9 mouse cellular contexts compared by ENCODE assay signal in genomic region chr4:36952431-36953429, GRCm38 (mm10). TPM values are rescaled to one million over a fixed set of nuclear protein-coding genes. Genes with fewer than 3 reads are reported as not detected.
DNase-seq lines count a peak whose midpoint lies in the region; ATAC-seq and TF ChIP-seq lines count a peak whose summit lies in the region.
"Had no signal": no experiment of that assay in that cellular context is flagged by ENCODE, and none has a peak within 500 bp of the region (broad histone marks: within the 10 kb centered on the region; RNA-seq: fewer than 3 reads in every experiment).

No protein-coding gene starts in this region.

- H3K4me3 ChIP-seq in heart, embryonic 14.5 days (ENCODE audit: control insufficient read depth in 1 of 2, insufficient read depth in 1 of 2, low read depth in 1 of 2, low read length in 2 of 2) = peak overlapping the region; percentile 6 to 44; a peak in 3 of 4 replicates
- H3K4me3 ChIP-seq in embryonic facial prominence, embryonic 11.5 days (ENCODE audit: low read depth, low read length) = 0 out of 2 replicates have a peak overlapping the region, but pooled peaks have one; percentile 8
- peak overlapping the region; percentile 64 for H3K4me3 ChIP-seq in hindbrain, postnatal 0 days (ENCODE audit: low read length)
- peak overlapping the region; percentile 53 for H3K4me3 ChIP-seq in midbrain, embryonic 11.5 days (ENCODE audit: low read depth, low read length)

- H3K9ac ChIP-seq in heart, embryonic 14.5 days (ENCODE audit: low read length) = no peak overlapping the region
- H3K9ac ChIP-seq in embryonic facial prominence, embryonic 11.5 days (replicated peaks; ENCODE audit: low read length) = no peak overlapping the region
- H3K9ac ChIP-seq in hindbrain, postnatal 0 days (replicated peaks; ENCODE audit: low read length) = peak overlapping the region; percentile 61; the same call in 1 of the 2 replicates
- no peak overlapping the region for H3K9ac ChIP-seq in midbrain, embryonic 11.5 days (ENCODE audit: low read length)

- peak; percentile 43 for TF ChIP-seq CTCF in hindbrain, postnatal 0 days (IDR thresholded peaks at IDR 0.05; ENCODE audit: low read depth)

- peaks cover 5 to 10% of the 10 kb centered on the region in 2 experiments; a peak in 2 of 4 replicates for H3K4me1 ChIP-seq in heart, embryonic 14.5 days (ENCODE audit: control insufficient read depth in 2 of 2, insufficient read depth in 2 of 2, low read length in 2 of 2)
- no peaks in the 10 kb centered on the region for H3K4me1 ChIP-seq in embryonic facial prominence, embryonic 11.5 days (ENCODE audit: control insufficient read depth, insufficient read depth, low read length)
- H3K4me1 ChIP-seq in hindbrain, postnatal 0 days (ENCODE audit: insufficient read depth, low read length) = 0 out of 2 replicates have a peak, but pooled peaks cover 3% of the 10 kb centered on the region
- H3K4me1 ChIP-seq in midbrain, embryonic 11.5 days (ENCODE audit: control insufficient read depth, insufficient read depth, low read length) = no peaks in the 10 kb centered on the region

- no peaks in the 10 kb centered on the region for H3K36me3 ChIP-seq in heart, embryonic 14.5 days (ENCODE audit: control insufficient read depth, insufficient read depth, low read length)
- no peaks in the 10 kb centered on the region for H3K36me3 ChIP-seq in embryonic facial prominence, embryonic 11.5 days (replicated peaks; ENCODE audit: control insufficient read depth, insufficient read depth, low read depth, low read length)
- H3K36me3 ChIP-seq in hindbrain, postnatal 0 days (ENCODE audit: insufficient read depth, low read length) = no peaks in the 10 kb centered on the region
- no peaks in the 10 kb centered on the region for H3K36me3 ChIP-seq in midbrain, embryonic 11.5 days (ENCODE audit: control insufficient read depth, insufficient read depth, low read length)

- DNase-seq in heart, postnatal 36 days = no peak
- DNase-seq in embryonic facial prominence, embryonic 11.5 days (ENCODE audit: low spot score) = peak; percentile 17
- peak; percentile 73 for DNase-seq in hindbrain, postnatal 0 days (ENCODE audit: low spot score)
- peak; percentile 92 for DNase-seq in midbrain, embryonic 11.5 days (ENCODE audit: low spot score, missing footprints)
- peak; percentile 48 for DNase-seq in telencephalon, adult 2 months (ENCODE audit: low read depth, low spot score)
- DNase-seq in adrenal gland, postnatal 4 days (ENCODE audit: low spot score in 2 of 2) = no peak
- DNase-seq in gastrocnemius, adult 18-20 months (ENCODE audit: low spot score) = no peak

- H3K27ac ChIP-seq in heart, embryonic 14.5 days (replicated peaks in 1 of 2; ENCODE audit: control insufficient read depth in 1 of 2, insufficient read depth in 1 of 2, low read depth in 2 of 2, low read length in 2 of 2) = no peak overlapping the region
- no peak overlapping the region for H3K27ac ChIP-seq in embryonic facial prominence, embryonic 11.5 days (replicated peaks; ENCODE audit: low read depth, low read length)
- no peak overlapping the region for H3K27ac ChIP-seq in hindbrain, postnatal 0 days
- H3K27ac ChIP-seq in midbrain, embryonic 11.5 days (ENCODE audit: low read depth, low read length) = no peak overlapping the region

- peak overlapping the region; percentile 90 for H3K4me2 ChIP-seq in heart, embryonic 14.5 days (ENCODE audit: low read length)
- peak overlapping the region; percentile 91 for H3K4me2 ChIP-seq in embryonic facial prominence, embryonic 11.5 days (ENCODE audit: low read depth, low read length)
- H3K4me2 ChIP-seq in hindbrain, postnatal 0 days (ENCODE audit: low read depth, low read length) = peak overlapping the region; percentile 91
- peak overlapping the region; percentile 96 for H3K4me2 ChIP-seq in midbrain, embryonic 11.5 days

- no peak for ATAC-seq in heart, embryonic 14.5 days (ENCODE audit: insufficient number of reproducible peaks, insufficient read depth, low FRiP score, low read depth)
- ATAC-seq in embryonic facial prominence, embryonic 11.5 days (replicated peaks; ENCODE audit: insufficient number of reproducible peaks, low FRiP score, low TSS enrichment, low read depth) = no peak
- ATAC-seq in hindbrain, postnatal 0 days = no peak
- ATAC-seq in midbrain, embryonic 11.5 days (ENCODE audit: low FRiP score) = no peak

- H3K9me3 ChIP-seq in heart, embryonic 14.5 days (ENCODE audit: control insufficient read depth, low read length) = no peaks in the 10 kb centered on the region
- no peaks in the 10 kb centered on the region for H3K9me3 ChIP-seq in embryonic facial prominence, embryonic 11.5 days (replicated peaks; ENCODE audit: control insufficient read depth, low read length)
- no peaks in the 10 kb centered on the region for H3K9me3 ChIP-seq in hindbrain, postnatal 0 days (ENCODE audit: low read length)
- H3K9me3 ChIP-seq in midbrain, embryonic 11.5 days (ENCODE audit: control insufficient read depth, low read length) = no peaks in the 10 kb centered on the region

- intact Hi-C loops in heart, postnatal 36 days (cut with DNase I) = no loop called here

- 10% methylated on average over 20 of the region's 20 CpGs for WGBS in heart, embryonic 14.5 days
- WGBS in embryonic facial prominence, embryonic 11.5 days = 5% methylated on average over 20 of the region's 20 CpGs
- 8% methylated on average over 20 of the region's 20 CpGs for WGBS in hindbrain, postnatal 0 days
- 6% methylated on average over 20 of the region's 20 CpGs for whole genome bisulfite sequencing in midbrain, embryonic 11.5 days

- peaks cover 59% of the 10 kb centered on the region for H3K27me3 ChIP-seq in heart, embryonic 14.5 days (ENCODE audit: control insufficient read depth, insufficient read depth, low read length)
- peaks cover 26% of the 10 kb centered on the region for H3K27me3 ChIP-seq in embryonic facial prominence, embryonic 11.5 days (ENCODE audit: control insufficient read depth, insufficient read depth, low read length)
- no peaks in the 10 kb centered on the region for H3K27me3 ChIP-seq in hindbrain, postnatal 0 days (ENCODE audit: insufficient read depth, low read length)
- H3K27me3 ChIP-seq in midbrain, embryonic 11.5 days (ENCODE audit: control insufficient read depth, insufficient read depth, low read length) = peaks cover 40% of the 10 kb centered on the region
- H3K27me3 ChIP-seq: CH12.LX had no signal

RNA-seq across cellular contexts. Expression of gene Lingo2, which starts 1.2 kb away (rescaled TPM):
- polyA plus RNA-seq in heart, embryonic 14.5 days (2014; fragmentation: Nextera tagmentation; extraction: Ambion mirVana) = 0.34 and 0.39 TPM in 2 replicates
- not detected for total RNA-seq in heart, postnatal 36 days (2021)
- 2.6 and 3.9 TPM in 2 replicates for polyA plus RNA-seq in embryonic facial prominence, embryonic 11.5 days (2014; fragmentation: Nextera tagmentation; extraction: Ambion mirVana)
- 38.4 and 43.6 TPM in 2 replicates for total RNA-seq in hindbrain, postnatal 0 days (2014; rRNA removed)
- 42.8 and 44.5 TPM in 2 replicates for polyA plus RNA-seq in hindbrain, postnatal 0 days (2015; fragmentation: Nextera tagmentation; extraction: Ambion mirVana)
- 2.4 and 3.6 TPM in 2 replicates for polyA plus RNA-seq in midbrain, embryonic 11.5 days (2014; fragmentation: Nextera tagmentation; extraction: Ambion mirVana)
- 1 to 10 TPM in 1 of 2 experiments, under 1 TPM in 1; 0.65 to 1.5 TPM for total RNA-seq in adrenal gland, postnatal 4 days (2021)
- not detected for total RNA-seq in gastrocnemius, adult 18-20 months (2021)
- total RNA-seq: CH12.LX had no signal

Comparison
In these comparisons a context has a peak if more than half of its experiments do, and no peak if none do; other contexts are left out.
1. H3K4me3 ChIP-seq: peak in every context shown above with its lines; median percentile 64 in hindbrain, postnatal 0 days; 53 in midbrain, embryonic 11.5 days; 25 in heart, embryonic 14.5 days; 8 in embryonic facial prominence, embryonic 11.5 days.
2. DNase-seq: peak in embryonic facial prominence, embryonic 11.5 days (single experiment), hindbrain, postnatal 0 days (single experiment), midbrain, embryonic 11.5 days (single experiment) and telencephalon, adult 2 months (single experiment); none in heart, postnatal 36 days (0 of 2), adrenal gland, postnatal 4 days (0 of 2) and gastrocnemius, adult 18-20 months (single experiment).
3. RNA of gene Lingo2, which starts 1.2 kb away (total RNA-seq): 38.4 to 43.6 TPM in hindbrain, postnatal 0 days; 0.65 to 1.5 TPM in adrenal gland, postnatal 4 days, not detected in heart, postnatal 36 days and not detected in gastrocnemius, adult 18-20 months; every median in the first group is over 10 times any median in the second.
4. Peak in every context shown above with its lines, with median percentiles within 50 percentile points of each other: H3K4me2 ChIP-seq.